Mouse (Mus musculus) intestine, embryonic 15.5 days (tissue): Measurements from ENCODE around the gene Rhbdd3. TPM values are rescaled to one million over a fixed set of nuclear protein-coding genes. Genes with fewer than 3 reads are reported as not detected.

ENCODE experiments used
- polyA plus RNA-seq: library from polyadenylated mRNA; unstranded; fragments of >200 nt; fragmentation: Nextera tagmentation; extraction: Ambion mirVana; gene quantifications from 2 replicates; pipeline ENCODE4 v1.2.1, GENCODE M21; 2015

Gene Rhbdd3
- polyA plus RNA-seq, 1 experiment from 2014 or later: 27.5 TPM

Other genes with a start within 250 kb of the Rhbdd3 start
- 42.1 and 42.8 TPM in 2 replicates for gene Nf2, start 249.4 kb upstream of the Rhbdd3 start, polyA plus RNA-seq
- gene Nipsnap1, start 225.0 kb upstream of the Rhbdd3 start, polyA plus RNA-seq: 97.5 and 99.6 TPM in 2 replicates
- 33.6 and 34.3 TPM in 2 replicates for gene Thoc5, start 203.6 kb upstream of the Rhbdd3 start, polyA plus RNA-seq
- gene Nefh, start 150.9 kb upstream of the Rhbdd3 start, polyA plus RNA-seq: 0.58 and 0.76 TPM in 2 replicates
- gene Ap1b1, start 112.1 kb upstream of the Rhbdd3 start, polyA plus RNA-seq: 63.5 and 71.3 TPM in 2 replicates
- gene Rasl10a, start 40.8 kb upstream of the Rhbdd3 start, polyA plus RNA-seq: 0.68 and 0.90 TPM in 2 replicates
- 28.2 and 28.5 TPM in 2 replicates for gene Gas2l1, start 33.6 kb upstream of the Rhbdd3 start, polyA plus RNA-seq
- 571 and 594 TPM in 2 replicates for gene Ewsr1, start 340 bp downstream of the Rhbdd3 start, polyA plus RNA-seq
- 94.4 and 105 TPM in 2 replicates for gene Emid1, start 53.3 kb downstream of the Rhbdd3 start, polyA plus RNA-seq
- 10.4 and 11.7 TPM in 2 replicates for gene Kremen1, start 162.6 kb downstream of the Rhbdd3 start, polyA plus RNA-seq